Mouse (Mus musculus) hematopoietic stem cell, adult 5-6 weeks (primary cell): ENCODE data around the gene Htatip2. TPM values are rescaled to one million over a fixed set of nuclear protein-coding genes. Genes with fewer than 3 reads are reported as not detected.

Source experiments
- ATAC-seq, 2 experiments: fragments of 125-278 bp in 1 of 2; replicated peaks in 1 of 2; 2 replicates each; pipeline ENCODE4 v1.8.0; 2016 to 2017; ENCODE audit warnings: inconsistent platforms in 2 of 2, mild to moderate bottlenecking in 2 of 2, moderate number of reproducible peaks in 2 of 2, low read depth in 1 of 2, moderate TSS enrichment in 1 of 2; ENCODE audit not compliant: low FRiP score in 2 of 2, poor library complexity in 2 of 2, severe bottlenecking in 2 of 2, insufficient read depth in 1 of 2, low TSS enrichment in 1 of 2
- total RNA-seq: library from RNA; stranded (forward); fragments of 172-1452, 232-1000 nt; gene quantifications from 2 replicates; pipeline ENCODE4 v1.2.3, GENCODE M21; 2017

The Htatip2 gene
- total RNA-seq = 7.7 and 15.0 TPM in 2 replicates

GRCm38 (mm10) chr7:49758934-49759571, at the start of gene Htatip2:
Gene Htatip2 (plus strand): TSS chr7:49759115.
- peak; percentile 67 to 70 for ATAC-seq

- ATAC-seq = no peak
Measured at GRCm38 (mm10) chr7:49709381-49710021, 49.4 kb upstream of the Htatip2 start.

GRCm38 (mm10) chr7:49717942-49718733, 40.8 kb upstream of the Htatip2 start:
- ATAC-seq = no peak

GRCm38 (mm10) chr7:49734342-49734741, 24.6 kb upstream of the Htatip2 start:
- no peak for ATAC-seq

- ATAC-seq = no peak
Measured at GRCm38 (mm10) chr7:49739448-49739847, 19.5 kb upstream of the Htatip2 start.

- ATAC-seq = peak; percentile 74 to 87; a peak in 3 of 4 replicates
Measured at GRCm38 (mm10) chr7:49741474-49741873, 17.4 kb upstream of the Htatip2 start.

- ATAC-seq = no peak
Measured at GRCm38 (mm10) chr7:49741923-49742322, 17.0 kb upstream of the Htatip2 start.

- peak; percentile 65 to 70; a peak in 3 of 4 replicates for ATAC-seq
Measured at GRCm38 (mm10) chr7:49751148-49751547, 7.8 kb upstream of the Htatip2 start.

- peak; percentile 26 to 44; a peak in 2 of 4 replicates for ATAC-seq
Measured at GRCm38 (mm10) chr7:49752730-49753506, 6.0 kb upstream of the Htatip2 start.

- peak; percentile 46 to 66; a peak in 3 of 4 replicates for ATAC-seq
Measured at GRCm38 (mm10) chr7:49754767-49755166, 4.1 kb upstream of the Htatip2 start.

- peak in 1 of 2 experiments; percentile 34; a peak in 1 of 4 replicates for ATAC-seq
Measured at GRCm38 (mm10) chr7:49762605-49763004, 3.7 kb downstream of the Htatip2 start.

- ATAC-seq = peak; percentile 77 to 90
Measured at GRCm38 (mm10) chr7:49764011-49764716, 5.2 kb downstream of the Htatip2 start.

- no peak for ATAC-seq
Measured at GRCm38 (mm10) chr7:49766166-49766565, 7.3 kb downstream of the Htatip2 start.

GRCm38 (mm10) chr7:49768509-49768908, 9.6 kb downstream of the Htatip2 start:
- no peak for ATAC-seq

GRCm38 (mm10) chr7:49774396-49774795, 15.5 kb downstream of the Htatip2 start:
- no peak for ATAC-seq

- no peak for ATAC-seq
Measured at GRCm38 (mm10) chr7:49777585-49777984, 18.7 kb downstream of the Htatip2 start.
